Mouse (Mus musculus): Measurements from ENCODE around the gene Dapk1.

Gene Dapk1

GRCm38 (mm10) chr13:60601436-60602415 lies at the start of gene Dapk1:
Gene Dapk1 (plus strand): TSS chr13:60601947.
- in situ Hi-C loops (cut with MboI, MseI) = no loop called here

- in situ Hi-C loops (cut with MboI, MseI) = no loop called here
Observed at GRCm38 (mm10) chr13:60553326-60553725, 48.4 kb upstream of the Dapk1 start.

GRCm38 (mm10) chr13:60556476-60556875 lies 45.3 kb upstream of the Dapk1 start:
- in situ Hi-C loops (cut with MboI, MseI) = no loop called here

- in situ Hi-C loops (cut with MboI, MseI) = no loop called here
Observed at GRCm38 (mm10) chr13:60556911-60557310, 44.8 kb upstream of the Dapk1 start.

DNA sequence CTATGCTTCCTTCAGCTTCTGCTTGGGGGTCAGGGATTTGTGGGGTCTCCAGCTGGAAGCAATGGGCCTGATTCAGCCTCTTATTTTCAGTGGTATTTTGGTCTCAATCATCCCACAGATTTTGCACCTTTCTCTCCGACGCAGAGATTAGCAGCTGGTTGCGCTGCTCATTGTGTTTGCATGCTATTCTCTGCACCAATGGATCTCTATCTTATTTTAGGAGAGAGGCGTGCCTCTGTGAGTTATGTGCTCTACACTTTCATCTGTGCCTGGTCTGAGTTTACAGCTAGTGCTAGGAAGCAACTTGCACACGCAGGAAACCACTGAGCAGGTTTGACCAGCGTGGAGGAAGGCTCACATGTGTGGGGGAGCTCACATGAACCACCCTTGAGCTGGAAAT lies 37.4 kb upstream of the Dapk1 start:
- in situ Hi-C loops (cut with MboI, MseI) = no loop called here

DNA sequence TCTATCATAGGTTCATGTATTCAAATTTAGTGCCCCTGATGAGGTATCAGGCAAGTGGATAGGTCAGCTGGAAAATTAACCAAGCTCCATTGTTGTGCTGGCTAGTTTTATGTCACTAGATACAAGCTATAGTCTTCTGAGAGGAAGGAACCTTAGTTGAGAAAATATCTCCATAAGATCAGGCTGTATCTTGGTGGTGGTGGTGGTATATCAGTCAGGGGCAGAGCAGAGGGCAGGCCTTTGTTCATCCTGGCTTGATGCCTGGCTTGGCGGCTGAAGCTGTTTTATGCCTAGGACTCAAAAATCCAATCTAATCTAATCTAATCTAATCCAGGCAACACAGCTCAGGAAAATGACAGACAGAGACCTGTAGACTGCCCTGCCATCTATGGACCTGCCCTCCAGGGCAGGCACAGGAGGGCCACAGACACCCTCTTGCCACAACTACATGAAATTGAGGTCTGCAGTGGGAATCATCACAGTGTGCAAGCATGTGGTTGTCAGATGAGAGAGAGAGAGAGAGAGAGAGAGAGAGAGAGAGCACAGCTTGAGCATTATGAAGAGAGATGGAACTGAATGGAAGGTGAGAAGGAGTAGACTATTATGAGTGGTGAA lies 32.7 kb upstream of the Dapk1 start:
- in situ Hi-C loops (cut with MboI, MseI) = no loop called here

DNA sequence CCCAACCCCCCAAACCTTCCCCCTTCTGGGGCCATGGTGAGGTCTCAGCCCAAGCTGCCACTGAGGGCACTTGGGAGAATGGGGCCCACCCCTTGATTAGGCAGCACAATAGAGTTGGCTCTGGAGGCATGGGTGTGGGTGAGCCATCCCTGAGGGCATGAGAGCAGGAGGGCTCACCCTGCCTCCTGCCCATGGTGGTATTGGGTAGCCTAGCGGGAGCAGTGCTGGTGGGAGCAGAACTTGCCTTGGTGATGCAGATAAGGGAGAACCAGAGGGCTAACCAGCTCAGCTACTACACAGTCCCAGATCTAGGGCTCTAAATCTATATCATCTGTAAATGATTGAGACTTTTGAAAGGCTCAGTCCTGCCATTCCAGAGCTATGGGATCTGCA lies 32.2 kb upstream of the Dapk1 start:
- in situ Hi-C loops (cut with MboI, MseI) = no loop called here

DNA sequence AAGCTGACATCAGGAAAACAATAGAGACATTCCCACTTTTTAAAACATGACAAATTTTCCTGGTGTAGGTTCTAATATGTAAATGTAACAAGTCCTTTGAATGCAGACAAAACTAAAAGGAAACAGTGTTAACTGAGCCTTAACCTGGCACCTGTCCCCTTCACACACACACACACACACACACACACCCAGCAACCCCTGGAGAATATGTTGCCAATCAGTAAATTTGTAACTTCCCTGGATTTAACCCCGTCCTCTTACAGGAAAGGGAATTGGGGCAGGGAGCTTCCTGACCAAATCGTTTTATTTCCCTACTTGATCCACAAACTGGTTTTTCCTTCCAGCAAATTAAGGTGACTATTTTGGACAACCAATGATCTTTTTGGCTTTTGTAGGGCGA lies 28.2 kb upstream of the Dapk1 start:
- in situ Hi-C loops (cut with MboI, MseI) = no loop called here

- in situ Hi-C loops (cut with MboI, MseI) = no loop called here
Observed at GRCm38 (mm10) chr13:60573971-60574370, 27.8 kb upstream of the Dapk1 start.

- in situ Hi-C loops (cut with MboI, MseI) = loop anchor here (5.0 kb wide), 1 partner anchor 101 kb away; no protein-coding TSS in a partner anchor
Observed at GRCm38 (mm10) chr13:60578541-60578940, 23.2 kb upstream of the Dapk1 start.

GRCm38 (mm10) chr13:60594866-60595265 lies 6.9 kb upstream of the Dapk1 start:
- in situ Hi-C loops (cut with MboI, MseI) = no loop called here

GRCm38 (mm10) chr13:60595519-60595918 lies 6.2 kb upstream of the Dapk1 start:
- in situ Hi-C loops (cut with MboI, MseI) = no loop called here

DNA sequence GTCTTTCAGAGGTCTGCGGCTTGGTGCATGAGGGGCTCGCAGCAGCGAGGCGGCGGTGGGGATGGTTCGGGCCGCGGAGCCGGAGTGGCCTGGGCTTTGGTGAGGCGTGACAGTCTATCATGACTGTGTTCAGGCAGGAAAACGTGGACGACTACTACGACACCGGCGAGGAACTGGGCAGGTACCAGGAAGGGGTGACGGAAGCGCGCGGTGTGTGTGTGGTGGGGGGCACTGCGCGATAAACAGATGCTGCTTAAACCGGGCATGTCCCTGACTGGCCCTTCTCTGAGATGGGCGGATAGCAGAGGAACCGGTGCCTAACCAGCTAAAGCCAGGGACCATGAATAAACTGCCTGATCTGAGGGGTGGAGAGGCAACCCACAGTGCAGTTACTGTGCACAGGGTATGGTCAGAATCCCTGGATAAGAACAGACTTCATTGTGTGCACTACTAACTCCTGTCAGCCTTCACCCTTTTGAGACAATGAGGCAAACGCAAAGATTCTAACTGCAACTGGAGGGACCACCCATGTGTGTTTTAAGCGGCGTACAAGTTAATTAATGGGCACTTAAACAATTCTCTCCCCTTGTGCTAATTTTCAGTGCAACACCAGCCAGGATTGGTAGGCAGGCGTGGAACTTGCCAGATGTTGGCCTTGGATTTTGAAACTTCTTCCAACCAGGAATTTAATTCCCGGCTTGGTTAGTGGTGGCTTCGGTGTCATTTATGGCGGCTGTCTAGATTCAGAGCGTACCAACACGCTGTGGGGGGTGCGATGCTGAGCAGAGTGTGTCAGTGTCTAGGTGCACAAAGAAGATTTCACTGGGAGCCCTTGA lies 887 bp downstream of the Dapk1 start:
- in situ Hi-C loops (cut with MboI, MseI) = no loop called here

GRCm38 (mm10) chr13:60603252-60603562 lies 1.5 kb downstream of the Dapk1 start:
- in situ Hi-C loops (cut with MboI, MseI) = no loop called here

DNA sequence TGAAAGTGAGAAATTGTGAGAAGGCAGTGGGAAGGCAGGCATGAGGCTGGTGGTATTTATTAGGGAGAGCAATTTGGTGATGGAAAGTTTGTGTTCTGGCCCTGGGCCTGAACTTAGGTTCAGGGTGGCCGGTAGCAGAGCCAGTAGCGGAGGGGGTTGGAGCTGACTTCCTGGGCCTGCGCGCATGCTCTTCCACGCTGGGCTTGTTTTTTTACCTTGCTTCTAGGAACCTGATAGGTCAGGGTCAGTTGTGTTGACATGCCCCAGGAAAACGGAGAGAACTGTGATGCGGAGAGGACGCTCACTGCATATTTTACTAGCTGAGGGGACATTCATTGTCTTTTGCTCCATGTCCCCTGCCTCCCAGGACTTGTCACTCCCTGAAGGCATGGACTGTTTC lies 5.7 kb downstream of the Dapk1 start:
- in situ Hi-C loops (cut with MboI, MseI) = no loop called here

- in situ Hi-C loops (cut with MboI, MseI) = no loop called here
Observed at GRCm38 (mm10) chr13:60608411-60609046, 6.8 kb downstream of the Dapk1 start.

- in situ Hi-C loops (cut with MboI, MseI) = no loop called here
Observed at GRCm38 (mm10) chr13:60609234-60609633, 7.5 kb downstream of the Dapk1 start.

- in situ Hi-C loops (cut with MboI, MseI) = loop anchor here (5.0 kb wide), 1 partner anchor 127 kb away; no protein-coding TSS in a partner anchor
Observed at GRCm38 (mm10) chr13:60610558-60610957, 8.8 kb downstream of the Dapk1 start.

GRCm38 (mm10) chr13:60610971-60611370 lies 9.2 kb downstream of the Dapk1 start:
- in situ Hi-C loops (cut with MboI, MseI) = loop anchor here (5.0 kb wide), 1 partner anchor 126 kb away; no protein-coding TSS in a partner anchor

GRCm38 (mm10) chr13:60612160-60612559 lies 10.4 kb downstream of the Dapk1 start:
- in situ Hi-C loops (cut with MboI, MseI) = loop anchor here (5.0 kb wide), 1 partner anchor 125 kb away; no protein-coding TSS in a partner anchor

DNA sequence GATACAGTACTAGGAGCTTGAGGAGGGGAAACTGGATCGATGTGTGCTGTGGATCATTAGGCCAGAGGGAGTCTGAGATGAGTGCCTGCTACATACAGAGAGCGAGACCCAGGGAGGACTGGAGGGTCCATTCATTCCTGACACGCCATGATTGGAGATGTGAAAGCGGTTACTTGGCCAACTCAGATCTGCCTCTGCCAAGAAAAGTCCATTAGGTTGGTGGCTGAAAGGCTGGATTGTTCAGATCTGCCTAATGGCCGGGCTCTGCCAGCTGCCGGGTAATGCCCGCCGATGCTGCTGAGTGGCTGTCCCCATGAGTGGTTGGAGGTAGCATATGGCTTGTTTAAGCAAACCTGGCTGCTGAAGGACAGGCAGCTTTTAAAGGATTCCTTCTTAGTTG lies 12.4 kb downstream of the Dapk1 start:
- in situ Hi-C loops (cut with MboI, MseI) = loop anchor here (5.0 kb wide), 1 partner anchor 123 kb away; no protein-coding TSS in a partner anchor

All from T-helper 1 cell (primary cell).